Mouse (Mus musculus) stomach, postnatal 0 days (tissue): Measurements from ENCODE around the gene Cntn2. TPM values are rescaled to one million over a fixed set of nuclear protein-coding genes. Genes with fewer than 3 reads are reported as not detected.

Experiments
- ATAC-seq: fragments of 200-750 bp; cut with Nextera tagmentation; 2 replicates; pipeline ENCODE4 v1.8.0; 2017; ENCODE audit not compliant: low FRiP score, low TSS enrichment
- DNase-seq: peaks from one replicate; pipeline ENCODE4 v3.0.0-alpha.2; 2016; ENCODE audit warnings: low spot score
- H3K27ac ChIP-seq: fragments of 300-500 bp; sonication (generic); replicated peaks from 2 replicates; pipeline ENCODE4 v1.5.1; 2014; ENCODE audit warnings: mild to moderate bottlenecking, control low read depth
- H3K27me3 ChIP-seq: fragments of 300-500 bp; sonication (generic); 2 replicates; pipeline ENCODE4 v1.6.1; 2014; ENCODE audit warnings: low read length; ENCODE audit not compliant: control insufficient read depth, insufficient read depth
- H3K36me3 ChIP-seq: fragments of 300-500 bp; sonication (generic); 2 replicates; pipeline ENCODE4 v1.6.1; 2014; ENCODE audit warnings: low read length, mixed read lengths; ENCODE audit not compliant: control insufficient read depth, insufficient read depth
- H3K4me1 ChIP-seq: fragments of 300-500 bp; sonication (generic); replicated peaks from 2 replicates; pipeline ENCODE4 v1.6.1; 2014; ENCODE audit warnings: antibody characterized with exemption; ENCODE audit not compliant: control insufficient read depth, insufficient read depth
- H3K4me2 ChIP-seq: fragments of 300-500 bp; sonication (generic); replicated peaks from 2 replicates; pipeline ENCODE4 v1.6.1; 2014; ENCODE audit warnings: low read depth, mild to moderate bottlenecking, control low read depth, moderate library complexity
- H3K4me3 ChIP-seq: fragments of 300-500 bp; sonication (generic); 2 replicates; pipeline ENCODE4 v1.5.1; 2014; ENCODE audit warnings: low read depth, low read length, control low read depth
- H3K9ac ChIP-seq: fragments of 300-500 bp; sonication (generic); 2 replicates; pipeline ENCODE4 v1.6.1; 2014; ENCODE audit warnings: mild to moderate bottlenecking, low read length, control low read depth, mixed read lengths
- H3K9me3 ChIP-seq: fragments of 300-500 bp; sonication (generic); 2 replicates; pipeline ENCODE4 v1.6.1; 2016; ENCODE audit warnings: low read length; ENCODE audit not compliant: control insufficient read depth
- CTCF ChIP-seq: IDR thresholded peaks from 2 replicates; pipeline ENCODE4 v1.5.1; 2016; ENCODE audit warnings: antibody characterized with exemption, low read depth, mild to moderate bottlenecking, moderate library complexity
- EP300 ChIP-seq: optimal IDR thresholded peaks from 2 replicates; pipeline ENCODE3; 2016; ENCODE audit warnings: antibody characterized with exemption
- WGBS: fragments of 180-500 bp; shearing (Covaris S2); extraction: QIAGEN DNeasy Blood & Tissue Kit; methylation state at CpG from one replicate; pipeline ENCODE4 v1.1.7; 2014; 5-methylcytosine and 5-hydroxymethylcytosine counted together
- polyA plus RNA-seq: library from polyadenylated mRNA; unstranded; fragments of >200 nt; fragmentation: Nextera tagmentation; extraction: Ambion mirVana; gene quantifications from 2 replicates; pipeline ENCODE4 v1.2.1, GENCODE M21; 2015

Cntn2 gene
- polyA plus RNA-seq, 1 experiment from 2014 or later = 0.13 TPM

GRCm38 (mm10) chr1:132512106-132512505 is 30.9 kb downstream of the Cntn2 start:
- H3K4me2 ChIP-seq = no peak overlapping the region
- no peak for TF ChIP-seq EP300
- TF ChIP-seq CTCF = no peak

GRCm38 (mm10) chr1:132511521-132511920 is 31.5 kb downstream of the Cntn2 start:
- DNase-seq (no peak), ATAC-seq (no peak; the same call in 1 of the 2 replicates)
- no peak for TF ChIP-seq CTCF
- TF ChIP-seq EP300 = no peak
- Histone ChIP-seq H3K9ac (no peak overlapping the region), H3K36me3 (peaks cover 10% of the 10 kb centered on the region), H3K9me3 (no peaks in the 10 kb centered on the region), H3K4me2 (no peak overlapping the region), H3K27me3 (no peaks in the 10 kb centered on the region), H3K4me3 (no peak overlapping the region), H3K27ac (no peak overlapping the region), H3K4me1 (no peaks in the 10 kb centered on the region)
- WGBS = 44% methylated on average over 8 of the region's 8 CpGs

More at GRCm38 (mm10) chr1:132512106-132512505, 30.9 kb downstream of the Cntn2 start:
- DNase-seq (no peak), ATAC-seq (no peak)
- WGBS = 73% methylated on average over 8 of the region's 8 CpGs
- Histone ChIP-seq H3K36me3 (peaks cover 5% of the 10 kb centered on the region), H3K27me3 (no peaks in the 10 kb centered on the region), H3K9ac (no peak overlapping the region), H3K4me3 (no peak overlapping the region), H3K27ac (no peak overlapping the region), H3K9me3 (no peaks in the 10 kb centered on the region), H3K4me1 (no peaks in the 10 kb centered on the region)

GRCm38 (mm10) chr1:132509771-132510170 is 33.3 kb downstream of the Cntn2 start:
- ATAC-seq (no peak), DNase-seq (no peak)
- 74% methylated on average over 5 of the region's 5 CpGs for WGBS

GRCm38 (mm10) chr1:132506656-132507055 is 36.4 kb downstream of the Cntn2 start:
- no peaks in the 10 kb centered on the region for H3K27me3 ChIP-seq
- no peak for TF ChIP-seq CTCF
- TF ChIP-seq EP300 = no peak
- no peaks in the 10 kb centered on the region for H3K4me1 ChIP-seq
- H3K4me3 ChIP-seq = no peak overlapping the region
- peaks cover 24% of the 10 kb centered on the region for H3K36me3 ChIP-seq
- no peak for DNase-seq
- H3K27ac ChIP-seq = no peak overlapping the region
- ATAC-seq = no peak
- 95% methylated on average over 7 of the region's 7 CpGs for WGBS
- no peak overlapping the region for H3K9ac ChIP-seq
- H3K9me3 ChIP-seq = no peaks in the 10 kb centered on the region
- H3K4me2 ChIP-seq = no peak overlapping the region

More at GRCm38 (mm10) chr1:132509771-132510170, 33.3 kb downstream of the Cntn2 start:
- H3K9me3 ChIP-seq = no peaks in the 10 kb centered on the region
- no peaks in the 10 kb centered on the region for H3K27me3 ChIP-seq
- peaks cover 18% of the 10 kb centered on the region for H3K36me3 ChIP-seq
- no peak for TF ChIP-seq EP300
- TF ChIP-seq CTCF = no peak
- no peak overlapping the region for H3K4me2 ChIP-seq
- H3K4me3 ChIP-seq = no peak overlapping the region
- no peak overlapping the region for H3K9ac ChIP-seq
- H3K4me1 ChIP-seq = no peaks in the 10 kb centered on the region
- H3K27ac ChIP-seq = no peak overlapping the region

- no peak for TF ChIP-seq CTCF
- H3K9ac ChIP-seq = no peak within 1 kb of the TSS
- no peaks in the 10 kb centered on the region for H3K9me3 ChIP-seq
- H3K36me3 ChIP-seq = peaks cover 24% of the 10 kb centered on the region
- no peak within 1 kb of the TSS for H3K4me3 ChIP-seq
- ATAC-seq = no peak
- no peak for DNase-seq
- WGBS = 91% methylated on average over 7 of the region's 7 CpGs
- H3K27ac ChIP-seq = no peak within 1 kb of the TSS
- H3K4me1 ChIP-seq = no peaks in the 10 kb centered on the region
- no peak within 1 kb of the TSS for H3K4me2 ChIP-seq
- no peaks in the 10 kb centered on the region for H3K27me3 ChIP-seq
These were observed 37.0 kb downstream of the Cntn2 start, which contains the start of gene Tmem81 for GRCm38 (mm10) chr1:132506058-132506457. Gene Tmem81, plus strand, starts transcription at chr1:132506230.

- Histone ChIP-seq H3K27ac (no peak overlapping the region), H3K9me3 (no peaks in the 10 kb centered on the region), H3K4me3 (no peak overlapping the region), H3K36me3 (peaks cover 29% of the 10 kb centered on the region), H3K4me1 (no peaks in the 10 kb centered on the region), H3K9ac (no peak overlapping the region), H3K4me2 (no peak overlapping the region), H3K27me3 (no peaks in the 10 kb centered on the region)
- no peak for DNase-seq
- WGBS = 85% methylated on average over 5 of the region's 5 CpGs
- ATAC-seq = no peak
- TF ChIP-seq CTCF (no peak), EP300 (no peak)
These were observed 37.9 kb downstream of the Cntn2 start for GRCm38 (mm10) chr1:132505155-132505554.
